Mouse (Mus musculus) heart, postnatal 14 days (tissue): ENCODE measurements at regions not wholly inside any gene's neighbourhood (a gene's known extent, or its start where the extent isn't known, plus 50 kb on each side); places are given as distances from the start of the nearest gene placed in this dataset.
A peak's percentile ranks its signal among the peaks of the same experiment; 100 is the strongest.
"Not testable (repeated sequence)": the region's sequence is repeated elsewhere in the genome, so short reads cannot be mapped to it uniquely, and the experiment has no call there.

Experiments used
- DNase-seq, 2 experiments: peaks; one replicate each; pipeline ENCODE4 v3.0.0; 2021 to 2022
- intact Hi-C: fragments of 180-260 bp; cut with DNase I; formaldehyde crosslinking; loops from one replicate; pipeline ENCODE4 v1.15.1; 2025

GRCm38 (mm10) chr11:45396009-45396408, 455.8 kb upstream of the Clint1 start:
- intact Hi-C loops, result no loop called here
- DNase-seq, result peak; percentile 15 to 18

- intact Hi-C loops, result no loop called here
- DNase-seq, result no peak
These were observed 453.7 kb upstream of the Clint1 start for GRCm38 (mm10) chr11:45398188-45398587.

- no peak for DNase-seq
- intact Hi-C loops, result no loop called here
These were observed 447.3 kb upstream of the Clint1 start for GRCm38 (mm10) chr11:45404377-45405029.

- DNase-seq, intact Hi-C loops: not testable (repeated sequence)
These were observed 427.8 kb upstream of the Clint1 start for GRCm38 (mm10) chr11:45424066-45424465.

- intact Hi-C loops, result no loop called here
- DNase-seq, result no peak
These were observed 410.7 kb upstream of the Clint1 start for GRCm38 (mm10) chr11:45440937-45441720.

GRCm38 (mm10) chr11:45446512-45446911, 405.3 kb upstream of the Clint1 start:
- intact Hi-C loops, result no loop called here

GRCm38 (mm10) chr11:45454234-45454633, 397.6 kb upstream of the Clint1 start:
- intact Hi-C loops, result no loop called here
- no peak for DNase-seq

More at GRCm38 (mm10) chr11:45446512-45446911, 405.3 kb upstream of the Clint1 start:
- no peak for DNase-seq

GRCm38 (mm10) chr11:45454933-45455332, 396.9 kb upstream of the Clint1 start:
- intact Hi-C loops, result no loop called here
- DNase-seq, result peak; percentile 8 to 21

GRCm38 (mm10) chr11:45456724-45457123, 395.1 kb upstream of the Clint1 start:
- intact Hi-C loops, result no loop called here
- no peak for DNase-seq

- intact Hi-C loops, result no loop called here
- DNase-seq, result no peak
These were observed 394.3 kb upstream of the Clint1 start for GRCm38 (mm10) chr11:45457597-45457996.

GRCm38 (mm10) chr11:45460000-45460792, 391.7 kb upstream of the Clint1 start:
- intact Hi-C loops, result no loop called here
- no peak for DNase-seq

GRCm38 (mm10) chr11:45464501-45464900, 387.4 kb upstream of the Clint1 start:
- no peak for DNase-seq
- intact Hi-C loops, result no loop called here

- intact Hi-C loops, result no loop called here
- DNase-seq, result no peak
These were observed 385.5 kb upstream of the Clint1 start for GRCm38 (mm10) chr11:45466350-45466749.

- intact Hi-C loops, result no loop called here
- no peak for DNase-seq
These were observed 379.7 kb upstream of the Clint1 start for GRCm38 (mm10) chr11:45472171-45472570.

- no peak for DNase-seq
- intact Hi-C loops, result no loop called here
These were observed 374.9 kb upstream of the Clint1 start for GRCm38 (mm10) chr11:45476917-45477316.

- no peak for DNase-seq
- intact Hi-C loops, result no loop called here
These were observed 365.9 kb upstream of the Clint1 start for GRCm38 (mm10) chr11:45485950-45486349.

- intact Hi-C loops, result no loop called here
- DNase-seq, result no peak
These were observed 360.6 kb upstream of the Clint1 start for GRCm38 (mm10) chr11:45491021-45491967.

- no peak for DNase-seq
- intact Hi-C loops, result no loop called here
These were observed 356.6 kb upstream of the Clint1 start for GRCm38 (mm10) chr11:45495246-45495645.

- DNase-seq, result peak; percentile 16 to 43
- intact Hi-C loops, result no loop called here
These were observed 343.3 kb upstream of the Clint1 start for GRCm38 (mm10) chr11:45508566-45508965.

- intact Hi-C loops, result no loop called here
- no peak for DNase-seq
These were observed 342.6 kb upstream of the Clint1 start for GRCm38 (mm10) chr11:45509278-45509677.
